Mouse (Mus musculus) induced T-regulatory cell, adult 2 months (primary cell): ENCODE data around the gene Col5a2.
"Not testable (repeated sequence)": the region's sequence is repeated elsewhere in the genome, so short reads cannot be mapped to it uniquely, and the experiment has no call there.

Experiments
- DNase-seq: peaks from one replicate; pipeline ENCODE4 v3.0.0-alpha.2; 2012; ENCODE audit warnings: low read depth

Gene Col5a2

GRCm38 (mm10) chr1:45429145-45429544 is 73.9 kb downstream of the Col5a2 start:
- DNase-seq = not testable (repeated sequence)

- DNase-seq = no peak
Measured at GRCm38 (mm10) chr1:45423915-45424314, 79.2 kb downstream of the Col5a2 start.

- no peak for DNase-seq
Measured at GRCm38 (mm10) chr1:45420554-45420953, 82.5 kb downstream of the Col5a2 start.

GRCm38 (mm10) chr1:45419858-45420257 is 83.2 kb downstream of the Col5a2 start:
- no peak for DNase-seq

DNA sequence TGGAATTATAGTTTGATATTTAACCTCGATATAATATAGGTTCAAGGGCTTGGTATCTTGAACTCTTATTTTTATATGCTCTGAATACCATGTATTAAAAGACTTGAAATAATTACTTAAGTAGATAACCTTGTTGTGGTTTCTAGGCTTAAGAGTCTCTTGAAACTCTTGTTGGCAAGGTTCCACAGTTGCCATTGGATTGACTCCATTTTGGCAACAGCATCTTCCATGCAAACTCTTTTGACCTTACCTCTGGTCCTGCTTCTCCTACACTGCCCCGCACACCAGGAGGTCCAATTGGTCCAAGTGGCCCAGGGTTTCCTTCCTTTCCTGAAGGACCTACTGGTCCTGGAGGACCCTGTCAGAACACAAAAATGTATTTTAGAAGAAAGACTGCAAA is 121.2 kb downstream of the Col5a2 start:
- DNase-seq = no peak

DNA sequence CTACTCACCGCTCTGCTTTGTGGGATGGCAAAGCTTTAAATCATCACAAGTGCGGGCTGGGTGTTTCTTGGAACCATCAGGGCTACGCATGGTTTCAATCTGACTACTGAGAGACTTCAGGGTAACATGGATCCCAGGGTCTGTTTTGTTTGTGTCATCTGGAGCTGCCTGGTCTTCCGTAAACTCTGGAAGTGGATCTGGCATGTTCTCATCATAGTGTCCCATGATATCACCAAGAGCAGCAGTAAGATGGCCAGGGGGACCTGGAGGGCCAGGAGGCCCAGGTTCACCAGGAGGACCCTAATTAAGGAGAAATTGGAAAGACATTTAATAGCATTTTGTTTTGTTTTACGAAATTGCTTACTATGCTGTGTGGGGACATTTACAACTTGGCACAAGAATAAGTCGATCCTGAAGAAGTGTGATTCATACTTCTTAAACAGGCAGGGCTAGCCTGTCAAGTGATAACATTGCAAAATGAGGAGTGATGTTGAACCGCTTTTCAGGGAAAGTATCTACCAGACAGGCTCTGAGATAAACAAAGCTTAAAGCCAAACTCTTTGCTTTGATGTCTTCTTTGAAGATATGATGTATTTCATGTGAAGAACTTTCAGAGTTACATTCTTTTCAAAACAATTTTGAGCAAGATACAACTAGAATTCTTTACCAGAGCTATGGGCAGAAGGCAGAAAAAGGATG is 122.9 kb downstream of the Col5a2 start:
- DNase-seq = no peak

DNA sequence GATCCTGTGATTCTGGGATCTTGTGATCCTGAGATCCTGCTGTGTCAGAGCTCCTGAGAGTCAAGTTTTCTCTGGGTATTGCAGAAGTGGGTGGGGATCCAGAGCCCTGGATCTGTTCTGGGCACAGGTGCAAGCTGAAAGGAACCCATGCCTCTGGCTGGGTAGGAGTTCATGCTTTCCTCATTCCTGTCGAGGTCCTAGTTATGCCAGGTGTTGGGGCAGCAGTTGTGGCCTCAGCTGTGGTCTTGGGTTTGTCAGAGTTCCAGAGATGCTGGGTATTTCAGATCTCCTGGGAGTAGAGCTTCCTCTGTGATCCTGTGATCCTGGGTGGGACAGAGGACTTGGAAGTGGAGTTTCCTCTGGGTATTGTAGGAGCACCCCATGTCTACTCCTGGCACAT is 137.7 kb downstream of the Col5a2 start:
- DNase-seq = no peak

- DNase-seq = no peak
Measured at GRCm38 (mm10) chr1:45363274-45363673, 139.8 kb downstream of the Col5a2 start.

DNA sequence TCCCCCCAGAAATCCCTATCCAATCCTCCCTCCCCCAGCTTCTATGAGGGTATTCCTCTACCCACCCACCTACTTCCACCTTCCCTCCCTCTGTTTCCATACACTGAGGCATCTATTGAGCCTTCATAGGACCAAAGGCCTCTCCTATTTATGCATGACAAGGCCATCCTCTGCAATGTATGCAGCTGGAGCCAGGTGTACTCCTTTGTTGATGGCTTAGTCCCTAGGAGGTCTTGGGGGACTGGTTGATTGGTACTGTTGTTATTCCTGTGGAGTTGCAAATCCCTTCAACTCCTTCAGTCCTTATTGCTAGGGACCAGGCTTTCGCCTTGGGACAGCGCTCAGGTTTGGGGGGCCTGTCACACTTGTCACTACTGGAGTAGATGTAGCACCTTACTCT is 143.4 kb downstream of the Col5a2 start:
- no peak for DNase-seq

DNA sequence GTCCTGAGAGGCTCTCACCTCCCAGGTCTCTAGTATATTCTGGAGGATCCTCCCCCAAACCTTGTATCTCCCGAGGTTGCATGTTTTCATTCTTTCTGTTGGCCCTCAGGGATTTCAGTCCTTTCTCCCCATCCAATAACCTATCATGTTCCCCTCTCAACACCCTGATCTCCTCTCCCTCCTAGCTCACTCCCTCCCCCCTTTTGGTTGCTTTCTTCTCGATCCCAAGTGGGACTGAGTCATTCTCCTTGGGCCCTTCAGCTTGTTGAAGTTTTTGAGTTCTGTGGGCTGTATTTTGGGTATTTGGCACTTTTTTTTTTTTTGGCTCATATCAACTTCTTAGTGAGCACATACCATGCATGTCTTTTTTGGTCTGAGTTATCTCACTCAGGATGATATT is 143.9 kb downstream of the Col5a2 start:
- no peak for DNase-seq

DNA sequence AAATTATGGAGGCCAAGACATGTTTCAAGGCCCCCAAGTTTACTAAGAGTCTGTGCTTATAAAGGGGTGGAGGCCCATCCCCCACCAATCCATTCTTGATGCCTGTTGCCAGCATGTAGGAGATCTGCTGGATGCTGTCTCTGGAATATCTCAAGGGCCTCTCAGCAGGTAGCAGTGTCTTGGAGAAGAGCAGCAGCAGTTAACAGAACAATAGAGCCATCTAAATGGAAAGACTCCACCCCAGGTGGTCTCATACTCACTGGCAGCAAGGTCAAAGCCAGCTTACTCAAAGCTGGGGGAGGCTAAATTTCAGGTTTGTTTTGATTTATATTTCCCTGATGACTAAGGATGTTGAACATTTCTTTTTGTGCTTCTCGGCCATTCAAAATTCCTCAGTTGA is 145.1 kb downstream of the Col5a2 start:
- DNase-seq = no peak

GRCm38 (mm10) chr1:45355944-45356343 is 147.1 kb downstream of the Col5a2 start:
- DNase-seq = no peak

- no peak for DNase-seq
Measured at GRCm38 (mm10) chr1:45329149-45329548, 173.9 kb downstream of the Col5a2 start.
